Mouse (Mus musculus) urinary bladder, postnatal 10 days (tissue): ENCODE measurements around the gene Sdad1.

Source experiments
- DNase-seq: peaks from one replicate; pipeline ENCODE4 v3.0.0; 2022; ENCODE audit warnings: low spot score

Sdad1 gene

DNA sequence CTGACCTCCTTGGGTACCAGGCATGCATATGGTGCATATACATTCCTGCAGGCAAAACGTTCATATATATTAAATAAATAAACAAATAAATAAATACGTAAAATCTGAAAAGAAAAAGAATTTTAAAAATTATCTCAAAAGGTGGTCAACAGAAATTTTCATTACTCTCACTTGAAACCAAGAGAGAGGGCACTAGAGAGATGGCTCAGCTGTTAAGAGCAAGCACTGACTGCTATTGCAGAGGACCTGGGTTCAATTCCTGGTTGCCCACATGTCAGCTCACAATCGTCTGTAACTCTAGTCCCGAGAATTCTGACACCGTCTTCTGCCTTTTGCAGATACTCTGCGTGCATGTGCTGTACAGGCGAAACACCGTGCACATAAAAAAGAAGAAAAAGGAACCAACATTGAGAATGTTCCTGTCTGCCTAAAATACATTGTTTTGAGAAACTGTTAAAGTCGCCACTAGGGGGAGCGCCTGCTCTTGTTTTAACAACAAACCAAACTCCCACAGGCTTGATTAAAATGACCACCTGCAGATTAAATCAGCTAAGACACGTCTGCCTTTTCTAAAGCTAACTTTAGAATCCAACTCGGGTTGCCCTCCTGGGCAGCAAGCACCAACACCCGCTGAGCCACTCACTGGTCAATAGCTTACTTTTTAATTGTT, 1.9 kb upstream of the Sdad1 start:
- DNase-seq: peak; percentile 37

GRCm38 (mm10) chr5:92304291-92304690, 6.0 kb downstream of the Sdad1 start:
- no peak for DNase-seq

- no peak for DNase-seq
Measured at GRCm38 (mm10) chr5:92302149-92302840, 8.0 kb downstream of the Sdad1 start.

- DNase-seq: no peak
Measured at GRCm38 (mm10) chr5:92294525-92294924, 15.8 kb downstream of the Sdad1 start.

GRCm38 (mm10) chr5:92291652-92292414, 18.4 kb downstream of the Sdad1 start:
- no peak for DNase-seq

GRCm38 (mm10) chr5:92287840-92288239, 22.4 kb downstream of the Sdad1 start:
- DNase-seq: no peak

DNA sequence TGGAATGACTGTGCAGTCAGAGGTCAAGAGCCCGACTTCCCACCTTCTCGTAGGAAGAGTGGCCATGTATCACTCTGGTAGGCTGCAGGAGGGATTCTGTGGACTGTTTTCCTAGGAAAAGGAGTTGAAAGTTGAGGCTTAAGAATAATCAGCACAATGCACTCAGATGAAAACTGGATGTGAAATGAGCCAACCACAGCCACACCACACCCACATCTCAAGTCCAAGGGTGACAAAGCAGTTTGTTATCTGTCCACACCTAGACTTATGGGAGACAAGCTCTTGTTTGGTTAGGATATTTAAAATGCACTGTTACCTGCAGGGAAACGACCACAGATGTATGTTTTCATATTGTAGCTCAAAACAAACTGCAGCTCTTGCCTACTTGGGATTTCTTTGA, 27.2 kb downstream of the Sdad1 start:
- no peak for DNase-seq

DNA sequence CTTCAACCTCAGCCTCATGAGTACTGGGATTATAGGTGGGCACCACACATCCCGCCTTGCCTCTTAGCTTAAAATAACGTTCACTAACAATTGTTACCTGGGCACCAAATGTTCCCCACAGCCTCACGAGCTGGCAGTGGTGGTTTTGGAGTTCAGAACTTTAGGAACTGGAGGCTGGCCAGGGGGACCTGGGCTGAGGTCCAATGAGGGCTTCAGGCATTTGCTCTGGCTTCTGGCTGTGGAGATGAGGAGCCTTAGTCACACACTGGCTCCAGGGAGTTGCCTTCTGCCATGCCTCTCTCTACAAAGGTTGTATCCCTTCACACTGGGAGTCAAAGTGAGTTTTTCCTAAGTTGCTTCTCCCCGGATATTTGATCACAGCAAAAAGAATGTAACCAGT, 27.7 kb downstream of the Sdad1 start:
- DNase-seq: no peak

- no peak for DNase-seq
Measured at GRCm38 (mm10) chr5:92278942-92279537, 31.2 kb downstream of the Sdad1 start.

DNA sequence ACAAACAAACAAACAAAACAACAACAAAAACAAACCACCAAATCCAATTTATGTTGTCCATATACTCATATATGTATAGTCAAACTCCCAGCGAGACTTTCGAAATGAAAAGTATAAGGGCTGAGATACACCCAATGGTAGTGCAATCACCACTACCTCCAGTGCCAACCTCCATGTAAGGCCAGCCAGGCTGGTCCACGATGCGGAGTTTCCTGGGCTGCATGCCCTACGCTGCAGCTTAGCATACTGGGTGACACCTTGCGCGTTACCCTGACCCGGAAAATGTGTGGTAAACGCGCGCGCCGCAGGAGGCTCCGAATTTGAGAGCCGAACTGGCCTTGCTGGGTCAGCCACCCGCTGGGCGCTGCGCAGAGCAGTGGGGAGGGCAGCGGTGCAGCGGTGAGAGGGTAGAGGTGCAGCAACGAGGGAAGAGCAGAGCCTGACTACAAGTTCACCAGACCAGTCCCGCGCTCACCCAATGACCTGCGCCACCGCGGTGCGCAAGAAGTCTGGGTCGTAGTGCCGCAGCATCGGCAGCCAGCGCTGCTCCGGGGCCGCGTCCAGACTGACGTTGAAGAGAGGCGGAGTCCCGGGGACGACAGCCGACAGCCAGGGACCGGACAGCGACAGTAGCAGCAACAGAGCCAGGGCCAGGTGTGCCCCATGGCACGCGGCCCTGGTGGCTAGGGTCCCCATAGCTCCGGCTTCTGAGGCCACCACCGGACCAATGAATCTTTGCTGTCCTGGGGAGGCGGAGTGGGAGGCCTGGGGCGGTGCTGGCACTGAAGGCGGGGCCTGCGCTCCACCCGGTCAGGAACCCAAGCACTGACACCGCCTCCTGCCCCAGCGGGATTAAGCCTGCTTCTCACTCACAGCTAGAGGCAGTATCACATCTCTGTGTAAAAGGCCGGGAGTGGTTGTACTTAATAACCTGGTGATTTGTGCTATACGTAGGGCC, 32.6 kb downstream of the Sdad1 start, which contains the start of gene Naaa:
Gene Naaa (minus strand): TSS at position 734 of the 958 bp plus-strand sequence.
- peak; percentile 45 for DNase-seq

- no peak for DNase-seq
Measured at GRCm38 (mm10) chr5:92270496-92270895, 39.8 kb downstream of the Sdad1 start.

- DNase-seq: no peak
Measured at GRCm38 (mm10) chr5:92263761-92264359, 46.4 kb downstream of the Sdad1 start.

- no peak for DNase-seq
Measured at GRCm38 (mm10) chr5:92262646-92263045, 47.6 kb downstream of the Sdad1 start.

- no peak for DNase-seq
Measured at GRCm38 (mm10) chr5:92256218-92256617, 54.1 kb downstream of the Sdad1 start, which contains the start of gene Ppef2. Ppef2 (minus strand) TSS chr5:92256278.

- DNase-seq: no peak
Measured at GRCm38 (mm10) chr5:92254476-92254875, 55.8 kb downstream of the Sdad1 start.

GRCm38 (mm10) chr5:92252797-92253343, 57.4 kb downstream of the Sdad1 start:
- DNase-seq: no peak

DNA sequence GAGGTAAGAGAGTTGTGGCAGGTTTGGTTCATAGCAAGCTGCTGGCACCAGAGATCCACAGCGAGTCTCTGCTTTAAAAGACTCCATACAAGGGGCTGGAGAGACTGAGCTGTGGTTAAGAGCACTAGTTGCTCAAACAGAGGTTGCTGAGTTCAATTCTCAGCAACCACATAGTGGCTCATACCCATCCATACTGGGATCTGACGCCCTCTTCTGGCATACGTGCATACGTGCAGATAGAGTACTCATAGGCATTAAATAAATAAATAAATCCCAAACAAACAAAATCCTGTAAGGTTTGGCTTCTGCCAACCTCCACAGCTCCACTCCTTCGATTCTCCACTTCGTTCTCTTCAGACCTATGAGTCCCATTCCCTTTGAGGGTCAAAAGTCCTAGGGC, 58.2 kb downstream of the Sdad1 start:
- DNase-seq: no peak

- no peak for DNase-seq
Measured at GRCm38 (mm10) chr5:92248614-92249013, 61.7 kb downstream of the Sdad1 start.

DNA sequence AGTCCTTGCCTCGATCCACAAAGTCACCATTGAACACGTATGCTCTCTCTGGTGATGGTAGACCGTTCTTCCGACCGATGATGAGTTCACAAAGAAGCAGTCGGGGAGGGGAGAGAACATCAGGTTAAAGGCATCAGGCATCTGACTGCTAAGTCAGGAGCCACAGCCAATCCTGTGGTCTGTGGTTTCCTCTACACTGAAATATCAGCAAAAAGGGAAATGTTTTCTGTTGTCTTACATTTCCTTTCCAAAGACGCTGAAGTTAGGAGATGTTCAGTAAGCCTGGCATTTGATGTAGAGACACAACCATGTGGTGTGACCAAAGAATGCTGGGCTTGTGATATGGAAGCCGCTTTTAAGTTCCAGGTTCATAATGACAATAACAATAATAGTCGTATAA, 64.8 kb downstream of the Sdad1 start:
- DNase-seq: no peak

GRCm38 (mm10) chr5:92244900-92245299, 65.4 kb downstream of the Sdad1 start:
- no peak for DNase-seq

GRCm38 (mm10) chr5:92240769-92241168, 69.5 kb downstream of the Sdad1 start:
- DNase-seq: no peak
